Mouse (Mus musculus) MEL (cell line): ENCODE measurements around the gene Zfp575.

Experiments
- CHD2 ChIP-seq: IDR thresholded peaks from 2 replicates; pipeline ENCODE4 v1.6.1; 2011; ENCODE audit warnings: low read length, improper control_type of control experiment
- CTCF ChIP-seq, 3 experiments: IDR thresholded peaks in 2 of 3; conservative IDR thresholded peaks in 1 of 3; 2 replicates each; pipeline ENCODE4 v1.5.1; 2011 to 2012; ENCODE audit warnings: low read length in 3 of 3, low read depth in 2 of 3, mild to moderate bottlenecking in 2 of 3, improper control_type of control experiment in 1 of 3, inconsistent platforms in 1 of 3, mixed read lengths in 1 of 3, moderate library complexity in 1 of 3; ENCODE audit not compliant: control insufficient read depth in 1 of 3, insufficient read depth in 1 of 3, poor library complexity in 1 of 3, severe bottlenecking in 1 of 3
- EP300 ChIP-seq, 2 experiments: IDR thresholded peaks; 2 replicates each; pipeline ENCODE4 v1.6.1; 2011; ENCODE audit warnings: improper control_type of control experiment in 2 of 2, low read length in 2 of 2, low read depth in 1 of 2, mild to moderate bottlenecking in 1 of 2
- NELFE ChIP-seq: IDR thresholded peaks from 2 replicates; pipeline ENCODE4 v1.6.1; 2011; ENCODE audit warnings: low read depth, low read length, improper control_type of control experiment
- POLR2A ChIP-seq, 2 experiments: IDR thresholded peaks; 2 replicates each; pipeline ENCODE4 v1.6.1; 2011 to 2012; ENCODE audit warnings: low read length in 2 of 2, mild to moderate bottlenecking in 2 of 2, control low read depth in 1 of 2, improper control_type of control experiment in 1 of 2, low read depth in 1 of 2, moderate library complexity in 1 of 2; ENCODE audit not compliant: control insufficient read depth in 1 of 2, insufficient read depth in 1 of 2, poor library complexity in 1 of 2

DNA sequence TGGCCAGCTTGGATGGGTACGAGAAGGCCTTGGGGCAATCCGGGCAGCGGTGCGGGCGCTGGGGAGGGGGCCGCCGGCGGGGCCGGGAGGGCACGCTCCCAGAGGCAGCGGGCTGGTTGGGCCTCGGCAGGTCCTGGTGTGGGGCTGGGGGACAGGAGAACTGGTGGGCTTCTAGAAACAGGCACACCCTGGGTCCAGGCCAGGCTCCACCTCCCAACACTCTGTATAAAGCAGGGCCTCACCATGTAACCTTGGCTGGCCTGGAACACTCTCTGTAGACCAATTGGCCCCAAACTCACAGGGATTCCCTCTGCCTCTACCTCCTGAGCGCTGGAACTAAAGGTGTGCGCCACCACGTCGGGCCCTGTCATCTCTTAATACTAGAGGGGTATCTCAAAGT is 1.4 kb downstream of the Zfp575 start:
- TF ChIP-seq CHD2 (no peak), POLR2A (IDR thresholded peaks at IDR 0.05; ENCODE audit: control insufficient read depth in 1 of 2, insufficient read depth in 1 of 2, low read depth in 1 of 2, low read length in 2 of 2, poor library complexity in 1 of 2) (no peak), EP300 (IDR thresholded peaks at IDR 0.05; ENCODE audit: low read depth in 1 of 2, low read length in 2 of 2) (no peak), CTCF (IDR thresholded peaks at IDR 0.05 in 2 of 3, conservative IDR thresholded peaks at IDR 0.05 in 1 of 3; ENCODE audit: control insufficient read depth in 1 of 3, insufficient read depth in 1 of 3, low read depth in 2 of 3, low read length in 3 of 3, poor library complexity in 1 of 3, severe bottlenecking in 1 of 3) (no peak), NELFE (no peak)
